In genomic region chr17:26932839-26933398, GRCm38 (mm10) we compare ENCODE assay signal across 8 mouse cellular contexts. TPM values are rescaled to one million over a fixed set of nuclear protein-coding genes. Genes with fewer than 3 reads are reported as not detected.
DNase-seq lines count a peak whose midpoint lies in the region; ATAC-seq lines count a peak whose summit lies in the region.

TSS of gene Phf1 (plus strand) at chr17:26933052.

- DNase-seq in adrenal gland, adult 2 months = peak; percentile 98
- peak; percentile 96 for DNase-seq in embryo, embryonic 11 days
- peak; percentile 95 for DNase-seq in gastrocnemius, postnatal 25 days
- peak; percentile 80 to 96 for DNase-seq in left cerebral cortex, adult 9 months (ENCODE audit: low spot score in 2 of 2)
- peak; percentile 95 to 97 for DNase-seq in right cerebral cortex, adult 2 months (ENCODE audit: low spot score in 2 of 2)
- DNase-seq in urinary bladder, postnatal 10 days (ENCODE audit: low spot score) = peak; percentile 89

- no peaks in the 10 kb centered on the region for H3K9me3 ChIP-seq in megakaryocyte, embryonic 14.5 days

- H3K4me3 ChIP-seq in megakaryocyte, embryonic 14.5 days (replicated peaks) = peak within 1 kb of the TSS; percentile 98

- no peaks in the 10 kb centered on the region for H3K27me3 ChIP-seq in megakaryocyte, embryonic 14.5 days (replicated peaks)

- peaks cover 52% of the 10 kb centered on the region for H3K4me1 ChIP-seq in megakaryocyte, embryonic 14.5 days

- peaks cover 67% of the 10 kb centered on the region for H3K36me3 ChIP-seq in megakaryocyte, embryonic 14.5 days (replicated peaks; ENCODE audit: low read length)

- ATAC-seq in inflammation-experienced regulatory T-cells, adult 6 months = peak; percentile 91

RNA-seq across cellular contexts. Expression of gene Phf1, which starts in this region (rescaled TPM):
- 10 to 100 TPM; 35.2 to 36.4 TPM for total RNA-seq in adrenal gland, adult 2 months (2021)
- polyA plus RNA-seq in adrenal gland, adult 2 months (2012; rRNA removed) = 202 and 271 TPM in 2 replicates
- total RNA-seq in gastrocnemius, postnatal 25 days (2021) = 1 to 10 TPM; 5.1 to 5.9 TPM
- polyA plus RNA-seq in inflammation-experienced regulatory T-cells, adult 6 months (2017; shearing (Covaris generic)) = 10 to 100 TPM in 2 of 3 experiments, 1 to 10 TPM in 1; 8.2 to 17.5 (median 14.2) TPM
- 31.7 and 44.3 TPM in 2 replicates for polyA plus RNA-seq in megakaryocyte, embryonic 14.5 days (2012; ENCODE audit: insufficient read depth, low replicate concordance)

Comparison
In these comparisons a context has a peak if more than half of its experiments do, and no peak if none do; other contexts are left out.
1. Peak in every context shown above with its lines: DNase-seq, ATAC-seq and H3K4me3 ChIP-seq.
2. RNA of gene Phf1 (total RNA-seq): 35.2 to 36.4 TPM in adrenal gland, adult 2 months; 5.1 to 5.9 TPM in gastrocnemius, postnatal 25 days; every median in the first group is over 4 times any median in the second.